Mouse (Mus musculus) inflammation-experienced regulatory T-cells (primary cell): ENCODE measurements around the gene Gm28635. TPM values are rescaled to one million over a fixed set of nuclear protein-coding genes. Genes with fewer than 3 reads are reported as not detected.

Experiments
- polyA plus RNA-seq, 2 experiments: library from polyadenylated mRNA; unstranded; fragments of 100-300 nt; shearing (Covaris generic); gene quantifications; one replicate each; pipeline ENCODE4 v1.2.1; 2017

Gene Gm28635
- not detected for polyA plus RNA-seq

DNA sequence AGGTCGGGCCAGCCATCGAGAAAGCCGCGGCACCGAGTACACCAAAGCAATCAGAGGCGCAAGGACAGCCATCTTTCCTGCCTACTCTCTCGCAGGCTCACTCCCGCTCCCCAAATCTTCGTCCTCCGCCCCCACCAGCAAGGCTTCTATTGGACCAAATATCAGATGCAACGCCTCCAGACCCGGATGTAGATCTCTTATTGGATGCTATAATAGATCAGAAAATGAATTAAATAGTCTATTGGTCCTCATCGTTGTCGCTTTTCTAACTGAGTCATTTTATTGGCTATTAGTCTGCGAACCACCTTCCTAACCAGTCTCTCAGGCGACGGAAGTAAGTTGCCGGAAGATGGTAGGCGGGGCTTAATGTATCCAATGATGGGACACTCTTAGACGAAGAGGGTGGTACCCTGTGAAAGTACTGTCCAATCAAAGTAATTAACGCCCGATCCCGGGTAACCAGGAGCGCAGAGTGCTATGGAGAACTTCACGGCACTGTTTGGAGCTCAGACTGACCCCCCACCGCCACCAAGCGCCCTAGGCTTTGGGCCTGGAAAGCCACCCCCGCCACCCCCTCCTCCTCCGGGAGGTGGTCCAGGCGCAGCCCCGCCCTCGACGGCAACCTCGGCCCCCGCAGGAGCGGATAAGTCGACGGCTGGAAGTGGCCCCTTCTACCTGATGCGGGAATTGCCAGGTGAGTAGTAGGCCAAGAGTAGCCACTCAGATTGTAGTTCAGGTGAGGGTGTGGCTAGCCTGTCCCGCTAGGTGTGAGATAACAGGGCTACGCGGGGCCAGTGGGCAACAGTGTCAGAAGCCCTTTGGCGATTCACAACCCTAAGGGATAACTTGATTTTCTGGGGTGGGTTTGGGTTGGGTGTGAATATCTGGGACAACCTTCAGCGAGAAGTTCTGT lies at the start of gene Gm28635, which contains the start of gene Med19:
Gm28635 (minus strand) TSS at position 74 of the 913 bp plus-strand sequence.
Med19 (plus strand) TSS at position 435 of the 913 bp plus-strand sequence.

DNA sequence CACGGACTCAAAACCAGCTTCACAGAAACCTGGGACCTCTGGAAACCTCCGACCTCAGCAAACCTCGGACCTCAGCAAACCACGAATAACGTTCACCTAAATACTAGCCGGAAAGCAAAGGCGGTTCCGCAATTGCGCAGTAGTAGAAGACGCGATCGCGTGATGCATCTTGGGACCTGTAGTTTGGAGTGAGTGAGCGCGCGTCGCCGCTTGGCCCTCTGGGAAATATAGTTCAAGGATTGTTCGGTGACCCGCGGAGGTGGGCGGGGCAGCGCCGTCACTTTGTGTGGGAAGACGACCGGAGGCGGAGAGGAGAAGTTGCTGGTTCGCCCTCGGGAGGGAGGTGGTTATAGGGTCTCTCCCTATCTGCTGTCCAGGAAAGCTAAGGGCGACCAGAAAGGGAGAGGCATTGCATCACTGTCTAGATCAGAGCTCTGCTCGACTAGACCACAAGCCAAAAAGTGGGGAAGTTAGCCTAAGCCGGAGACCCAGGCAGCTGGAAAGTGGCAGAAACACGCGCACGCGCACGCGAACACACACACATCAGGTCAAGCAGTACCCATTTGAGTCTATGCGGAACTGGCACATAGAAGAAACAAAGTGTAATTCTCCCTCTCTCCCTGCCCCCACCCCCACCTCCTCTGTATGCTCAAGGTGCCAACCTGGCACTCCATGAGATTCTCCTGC lies 49.5 kb upstream of the Gm28635 start, which contains the start of gene Clp1:
Clp1 (minus strand) TSS at position 179 of the 687 bp plus-strand sequence.

DNA sequence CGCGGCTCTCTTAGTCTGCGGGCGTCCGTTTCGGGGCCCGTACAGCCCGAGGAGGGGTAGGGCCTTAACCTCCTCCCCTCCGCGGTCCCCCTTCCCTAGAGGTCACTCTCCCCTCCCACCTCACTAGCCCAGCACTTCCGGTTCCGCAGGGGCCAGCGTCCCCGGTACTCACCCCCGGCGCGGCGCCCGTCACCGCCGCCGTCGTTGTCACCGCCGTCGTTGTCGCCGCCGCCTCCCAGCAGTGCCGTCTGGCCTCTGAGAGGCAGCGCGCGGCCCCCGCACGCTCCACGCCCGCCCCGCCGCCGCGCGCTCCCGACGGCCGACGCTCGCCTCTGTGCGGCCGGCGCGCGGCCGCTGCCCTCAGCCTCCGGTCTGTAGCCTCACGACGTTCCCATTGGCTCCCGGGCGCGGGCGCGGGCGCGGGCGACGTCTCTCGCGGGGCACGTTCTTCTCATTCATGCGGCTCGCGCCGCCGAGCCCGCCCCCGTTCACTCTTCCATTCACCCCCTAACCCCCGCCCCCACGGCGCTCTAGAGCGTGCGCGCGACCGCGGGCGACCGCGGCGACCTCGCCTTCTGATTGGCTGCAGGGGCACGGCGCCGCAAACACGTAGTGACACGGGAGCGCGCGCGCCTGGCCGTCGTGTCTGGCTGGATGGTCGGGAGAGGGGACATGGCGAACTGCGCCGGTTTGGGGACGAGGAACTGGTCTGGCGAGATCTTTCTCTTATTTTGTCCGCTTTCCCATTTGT lies 37.1 kb upstream of the Gm28635 start, which contains the start of gene Zdhhc5:
Zdhhc5 (minus strand) TSS at position 370 of the 751 bp plus-strand sequence.

GRCm38 (mm10) chr2:84679016-84679415 lies 1.2 kb upstream of the Gm28635 start, which contains the start of gene Tmx2:
Gene Tmx2, minus strand, starts transcription at chr2:84679140.

GRCm38 (mm10) chr2:84670569-84670933 lies 7.3 kb downstream of the Gm28635 start, which contains the start of gene Selenoh:
Gene Selenoh, minus strand, starts transcription at chr2:84670770.

DNA sequence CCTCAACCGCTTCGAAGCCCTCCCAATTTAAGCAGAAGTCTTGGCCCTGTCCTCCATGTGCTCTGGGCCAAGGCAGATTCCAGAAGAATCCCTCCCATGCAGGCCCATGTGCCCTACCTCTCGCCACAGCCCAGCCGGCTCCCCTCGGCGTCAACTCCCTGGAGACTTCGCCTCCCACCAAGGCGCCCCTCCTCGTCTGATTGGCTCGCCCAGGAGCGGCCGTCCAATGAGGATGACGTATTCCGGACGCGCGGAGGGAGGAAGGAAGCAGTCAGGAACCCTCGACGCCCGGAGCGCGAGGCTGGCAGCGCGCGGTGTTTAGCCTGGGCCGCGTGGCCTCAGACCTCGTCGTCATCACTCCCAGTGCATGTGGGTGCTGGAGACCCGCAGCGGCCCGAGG lies 19.0 kb downstream of the Gm28635 start, which contains the start of gene Btbd18:
Btbd18 (plus strand) TSS at position 274 of the 400 bp plus-strand sequence.

DNA sequence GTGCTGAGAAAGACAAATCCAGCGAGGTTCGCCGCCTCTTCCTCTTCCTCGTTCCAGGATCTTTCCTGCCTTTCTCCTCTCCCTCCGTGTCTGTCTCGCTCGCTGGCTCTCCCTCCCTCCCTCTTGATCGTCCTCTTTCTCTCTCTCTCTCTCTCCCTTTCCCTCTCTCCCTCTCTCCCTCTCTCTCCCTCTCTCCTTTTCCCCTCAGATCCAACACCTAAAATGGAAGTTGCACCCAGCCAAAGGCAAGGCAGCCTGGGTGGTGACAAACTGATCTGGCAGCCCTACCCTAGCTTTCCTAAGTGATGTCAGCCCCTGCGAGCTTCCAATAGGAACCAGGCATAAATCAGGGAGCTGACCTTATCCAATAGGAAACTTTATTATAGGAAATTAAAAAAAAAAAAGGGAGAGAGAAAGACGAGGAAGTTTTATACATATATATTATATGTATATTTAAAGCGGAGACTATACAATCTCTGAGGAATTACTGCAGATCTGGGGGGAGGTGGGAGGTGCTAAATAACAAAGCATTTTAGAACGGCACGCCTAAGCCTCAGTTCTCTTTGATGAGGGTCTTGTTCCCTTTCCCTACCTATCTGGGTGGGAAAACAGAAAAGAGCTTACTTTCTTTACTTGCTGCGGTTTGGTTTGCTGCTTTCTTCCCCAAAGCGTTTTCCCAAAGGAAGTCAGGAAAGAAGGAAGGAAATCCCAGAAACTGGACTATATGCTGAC lies 27.2 kb downstream of the Gm28635 start, which contains the start of gene Ctnnd1:
Ctnnd1 (minus strand) TSS at position 302 of the 732 bp plus-strand sequence.

Other genes with a start within 250 kb of the Gm28635 start
- 10 to 100 TPM in 1 of 2 experiments, 1 to 10 TPM in 1; 3.5 to 11.9 TPM for gene Tfpi, start 201.3 kb downstream of the Gm28635 start, polyA plus RNA-seq
- gene Ctnnd1, start 27.3 kb downstream of the Gm28635 start, polyA plus RNA-seq: 1 to 10 TPM in 1 of 2 experiments, not detected in 1; 1.3 TPM
- gene Btbd18, start 19.0 kb downstream of the Gm28635 start, polyA plus RNA-seq: 1 to 10 TPM in 1 of 2 experiments, under 1 TPM in 1; 0.23 to 2.7 TPM
- gene Selenoh, start 7.3 kb downstream of the Gm28635 start, polyA plus RNA-seq: 10 to 100 TPM; 75.6 to 81.6 TPM
- 10 to 100 TPM; 38.9 to 41.3 TPM for gene Med19, start 361 bp upstream of the Gm28635 start, polyA plus RNA-seq
- gene Tmx2, start 1.1 kb upstream of the Gm28635 start, polyA plus RNA-seq: 100 to 1,000 TPM in 1 of 2 experiments, 10 to 100 TPM in 1; 98.7 to 114 TPM
- 10 to 100 TPM; 50.2 to 64.0 TPM for gene Zdhhc5, start 37.1 kb upstream of the Gm28635 start, polyA plus RNA-seq
- 10 to 100 TPM; 52.6 to 66.0 TPM for gene Clp1, start 49.3 kb upstream of the Gm28635 start, polyA plus RNA-seq
- gene Ypel4, start 56.0 kb upstream of the Gm28635 start, polyA plus RNA-seq: 1 to 10 TPM in 1 of 2 experiments, under 1 TPM in 1; 0.70 to 3.7 TPM
- gene Gm19426, start 65.6 kb upstream of the Gm28635 start, polyA plus RNA-seq: not detected
- gene Serping1, start 97.4 kb upstream of the Gm28635 start, polyA plus RNA-seq: 1 to 10 TPM in 1 of 2 experiments, not detected in 1; 1.2 TPM
- 10 to 100 TPM; 24.6 to 55.7 TPM for gene Ube2l6, start 120.8 kb upstream of the Gm28635 start, polyA plus RNA-seq
- under 1 TPM in 1 of 2 experiments, not detected in 1; 0.37 TPM for gene Smtnl1, start 144.6 kb upstream of the Gm28635 start, polyA plus RNA-seq
- 10 to 100 TPM; 28.3 to 30.9 TPM for gene Timm10, start 149.0 kb upstream of the Gm28635 start, polyA plus RNA-seq
- gene Slc43a1, start 160.8 kb upstream of the Gm28635 start, polyA plus RNA-seq: 1 to 10 TPM; 1.3 to 3.9 TPM
- not detected for gene Rtn4rl2, start 208.7 kb upstream of the Gm28635 start, polyA plus RNA-seq